Mouse (Mus musculus): ENCODE measurements around the gene Zfp622.
"Not testable (repeated sequence)": the region's sequence is repeated elsewhere in the genome, so short reads cannot be mapped to it uniquely, and the experiment has no call there.

Zfp622 gene

GRCm38 (mm10) chr15:25972758-25973157 lies 11.4 kb upstream of the Zfp622 start:
- no peak for DNase-seq

DNA sequence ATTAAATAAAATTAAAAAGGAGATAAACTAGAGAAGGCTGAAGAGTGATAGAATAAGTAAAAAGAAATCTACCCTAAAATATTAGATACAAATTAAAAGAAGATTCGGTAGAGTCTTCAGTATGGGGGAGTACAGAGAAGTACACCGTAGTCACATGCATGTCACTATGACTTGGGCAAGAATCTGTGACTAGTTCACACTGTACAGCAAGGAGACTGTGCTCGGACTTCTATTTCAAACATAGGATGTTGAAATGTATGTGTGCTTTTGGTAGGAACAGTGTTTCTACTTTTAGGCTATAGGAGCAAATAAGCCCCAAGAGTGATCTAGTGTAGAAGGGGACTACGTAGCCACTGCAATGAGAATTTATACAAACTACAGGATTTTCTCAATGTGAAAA lies 9.8 kb upstream of the Zfp622 start:
- DNase-seq, result no peak

- DNase-seq, result no peak
These were observed 8.4 kb upstream of the Zfp622 start for GRCm38 (mm10) chr15:25975810-25976209.

- DNase-seq, result not testable (repeated sequence)
These were observed 552 bp upstream of the Zfp622 start for GRCm38 (mm10) chr15:25983614-25984013.

GRCm38 (mm10) chr15:25984734-25985492 lies 747 bp downstream of the Zfp622 start:
- DNase-seq, result no peak

- peak; percentile 79 for DNase-seq
These were observed 9.0 kb downstream of the Zfp622 start for GRCm38 (mm10) chr15:25992992-25993727.

DNA sequence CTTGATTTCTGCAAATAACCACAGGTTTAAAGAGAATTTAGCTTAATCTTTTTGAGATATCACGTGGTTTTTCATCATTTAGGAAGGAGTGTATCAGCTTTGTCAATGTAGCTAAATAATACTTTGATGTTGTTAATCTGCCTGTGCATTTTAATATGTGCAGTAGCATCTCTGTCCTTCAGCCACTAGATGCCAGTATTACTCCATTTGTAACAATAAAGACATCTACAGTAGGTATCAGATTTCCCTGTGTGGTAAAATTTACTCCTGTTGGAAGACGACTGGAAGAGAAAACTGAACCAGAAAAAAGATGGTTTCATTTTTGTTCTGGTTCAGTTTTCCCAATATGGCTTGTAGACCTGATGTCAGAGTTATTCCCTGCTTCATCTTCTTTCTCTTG lies 11.4 kb downstream of the Zfp622 start:
- DNase-seq, result peak; percentile 80

GRCm38 (mm10) chr15:25999545-25999944 lies 15.4 kb downstream of the Zfp622 start:
- DNase-seq, result peak; percentile 81

- DNase-seq, result no peak
These were observed 24.5 kb downstream of the Zfp622 start for GRCm38 (mm10) chr15:26008621-26009020.

GRCm38 (mm10) chr15:26012891-26013290 lies 28.7 kb downstream of the Zfp622 start:
- DNase-seq, result no peak

- peak; percentile 35 for DNase-seq
These were observed 32.0 kb downstream of the Zfp622 start for GRCm38 (mm10) chr15:26015979-26016665.

DNA sequence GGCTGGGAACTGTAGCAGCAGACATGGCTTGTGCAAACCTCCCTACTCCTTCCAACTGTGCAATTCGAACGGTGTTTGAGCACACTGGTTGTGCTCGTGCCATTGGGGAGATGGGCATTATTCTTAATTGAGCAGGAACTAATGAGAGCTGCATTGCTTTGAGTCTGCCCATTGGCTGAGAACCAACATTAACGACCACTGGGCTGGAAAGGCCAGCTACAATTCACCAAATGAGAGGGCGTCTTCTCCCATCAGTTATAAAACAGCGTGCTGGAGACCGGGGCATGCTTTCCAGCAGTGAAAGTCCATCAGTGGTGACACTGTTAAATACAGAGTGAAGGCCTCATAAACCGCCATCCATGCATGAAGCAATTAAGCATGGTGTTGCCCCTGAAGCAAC lies 37.6 kb downstream of the Zfp622 start:
- DNase-seq, result peak; percentile 91

DNA sequence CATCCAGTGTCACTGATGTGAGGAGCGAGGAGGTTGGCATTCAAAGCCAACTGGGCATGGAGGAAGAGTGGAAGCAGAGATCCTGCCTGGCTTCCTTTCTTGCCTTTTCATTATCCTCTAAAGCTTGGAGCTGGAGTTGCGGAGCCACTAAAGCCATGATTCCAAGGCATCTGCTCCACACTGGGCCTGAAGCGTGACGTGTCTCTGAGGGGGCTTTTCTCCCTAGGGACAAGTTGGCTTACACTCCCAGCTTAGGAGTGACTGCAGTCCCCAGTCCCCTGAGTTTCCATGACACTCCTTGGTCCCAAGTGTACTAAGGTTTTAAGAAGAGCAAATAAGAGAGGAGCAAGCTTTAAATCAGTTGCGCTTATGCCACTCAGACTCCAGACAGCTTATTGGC lies 38.5 kb downstream of the Zfp622 start:
- no peak for DNase-seq

DNA sequence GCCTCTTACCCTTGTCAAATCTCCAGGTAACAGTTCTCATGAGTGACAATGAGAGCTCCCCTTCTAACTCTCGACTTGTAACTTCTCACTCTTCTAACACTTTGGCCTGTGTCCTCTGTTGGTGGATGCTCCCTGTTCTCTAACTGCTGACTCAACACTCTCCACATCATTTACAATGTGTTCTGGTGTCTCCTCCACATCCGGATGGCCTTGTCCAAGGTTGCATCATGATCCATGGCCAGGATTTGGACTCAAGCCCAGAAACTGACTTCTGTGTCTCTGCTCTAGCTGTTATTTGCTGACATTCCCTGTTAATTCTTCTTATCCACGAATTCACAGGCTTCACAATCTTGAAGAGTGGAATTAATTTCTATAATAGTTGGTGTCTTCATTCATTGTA lies 47.5 kb downstream of the Zfp622 start:
- no peak for DNase-seq

DNA sequence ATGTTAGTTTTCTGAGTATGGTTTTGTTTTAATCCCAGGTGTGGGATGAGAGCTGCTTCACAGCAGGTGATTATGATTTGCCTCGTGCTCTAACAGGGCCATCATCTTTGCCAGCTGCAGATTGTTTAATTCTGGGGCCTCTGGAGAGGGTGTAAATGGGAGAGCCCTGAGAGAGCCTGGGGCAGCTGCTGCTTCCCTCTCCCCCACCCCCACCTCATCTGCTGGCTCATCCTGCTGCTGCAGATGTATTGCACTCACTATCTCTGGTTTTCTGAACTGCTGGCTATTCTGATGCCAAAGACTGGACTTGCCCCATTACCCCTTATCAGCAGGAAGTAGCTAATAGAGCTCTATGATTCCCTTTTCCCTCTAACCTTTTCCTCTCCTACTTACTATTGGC lies 56.4 kb downstream of the Zfp622 start:
- no peak for DNase-seq

GRCm38 (mm10) chr15:26041196-26041947 lies 57.2 kb downstream of the Zfp622 start:
- no peak for DNase-seq

Data from retina, postnatal 1 day (tissue).